Mouse (Mus musculus): Measurements from ENCODE around the gene Myo18a. TPM values are rescaled to one million over a fixed set of nuclear protein-coding genes. Genes with fewer than 3 reads are reported as not detected.

Gene Myo18a
- total RNA-seq (2012; rRNA removed) = 33.3 and 46.5 TPM in 2 replicates

DNA sequence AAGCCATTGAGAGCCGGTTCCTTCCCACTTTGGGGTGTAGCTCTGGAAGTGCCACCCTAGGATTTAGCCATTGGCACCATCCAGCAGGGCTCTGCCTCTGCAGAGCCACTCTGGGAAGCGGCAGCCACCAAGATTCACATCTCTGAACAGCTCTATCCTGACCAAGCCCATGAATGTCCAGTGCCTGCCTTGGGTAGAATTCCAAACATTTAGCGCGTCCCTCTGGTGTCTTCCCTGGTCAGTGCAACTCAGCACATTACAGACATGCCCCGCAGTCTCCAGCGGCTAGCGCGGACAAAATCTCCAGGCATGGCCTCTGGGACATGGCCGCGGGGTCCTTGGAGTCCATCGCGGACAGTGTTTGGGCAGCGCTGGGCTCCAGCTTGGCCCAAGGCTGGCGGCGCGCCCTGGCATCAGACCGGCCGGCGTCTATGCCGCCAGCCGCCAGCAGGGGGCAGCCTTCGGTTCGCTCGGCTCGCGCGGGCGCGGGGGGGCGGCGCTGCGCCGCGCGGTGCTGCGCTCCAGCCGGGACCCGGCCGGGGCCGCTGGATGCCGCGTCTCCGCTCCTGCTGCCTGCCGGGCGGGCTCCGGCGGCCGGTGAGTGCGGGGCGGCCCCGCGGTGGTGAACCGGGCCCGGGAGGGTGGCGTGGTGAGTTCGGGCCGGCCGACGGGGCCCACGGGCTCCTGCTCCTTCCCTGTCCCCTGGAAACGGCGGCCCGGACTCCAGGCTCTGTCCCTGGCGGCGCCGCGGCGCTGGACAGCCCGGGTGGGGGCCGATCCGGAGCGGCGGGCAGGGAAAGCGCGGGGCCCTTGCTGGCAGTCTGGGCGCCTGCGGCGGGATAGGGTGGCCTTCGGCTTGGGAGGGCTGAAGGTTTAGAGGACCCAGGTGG, at the start of gene Myo18a:
Myo18a (plus strand) TSS at position 464 of the 890 bp plus-strand sequence.
- Histone ChIP-seq H3K36me3 (ENCODE audit: control insufficient read depth, insufficient read depth, low read length, poor library complexity, severe bottlenecking) (no peaks in the 10 kb centered on the region), H3K4me1 (ENCODE audit: control insufficient read depth in 2 of 2, insufficient read depth in 2 of 2, low read length in 2 of 2, poor library complexity in 1 of 2) (peaks cover 7 to 15% of the 10 kb centered on the region in 2 experiments; a peak in 1 of 4 replicates), H3K4me3 (ENCODE audit: insufficient read depth in 1 of 2, low read depth in 1 of 2, low read length in 2 of 2, poor library complexity in 1 of 2, severe bottlenecking in 1 of 2) (peak within 1 kb of the TSS; percentile 83 to 93), H3K9ac (ENCODE audit: insufficient read depth, low read depth, low read length, poor library complexity, severe bottlenecking) (peak within 1 kb of the TSS; percentile 79), H3K27ac (ENCODE audit: insufficient read depth, low read depth, low read length, poor library complexity, severe bottlenecking) (no peak within 1 kb of the TSS), H3K9me3 (ENCODE audit: control insufficient read depth, insufficient read depth, low read depth, low read length) (no peaks in the 10 kb centered on the region)
- DNase-seq (ENCODE audit: low read depth, low spot score) = no peak
- peak; percentile 14; the same call in 1 of the 2 replicates for TF ChIP-seq ZC3H11A (IDR thresholded peaks at IDR 0.05; ENCODE audit: borderline replicate concordance, low read depth, low read length)
- no peak for TF ChIP-seq MAFK (IDR thresholded peaks at IDR 0.05; ENCODE audit: insufficient read depth, low read depth, low read length)
- in situ Hi-C loops (cut with MboI; ENCODE audit: low sequenced_read_pairs in 2 of 2, unreplicated experiment in 2 of 2) = no loop called here

DNA sequence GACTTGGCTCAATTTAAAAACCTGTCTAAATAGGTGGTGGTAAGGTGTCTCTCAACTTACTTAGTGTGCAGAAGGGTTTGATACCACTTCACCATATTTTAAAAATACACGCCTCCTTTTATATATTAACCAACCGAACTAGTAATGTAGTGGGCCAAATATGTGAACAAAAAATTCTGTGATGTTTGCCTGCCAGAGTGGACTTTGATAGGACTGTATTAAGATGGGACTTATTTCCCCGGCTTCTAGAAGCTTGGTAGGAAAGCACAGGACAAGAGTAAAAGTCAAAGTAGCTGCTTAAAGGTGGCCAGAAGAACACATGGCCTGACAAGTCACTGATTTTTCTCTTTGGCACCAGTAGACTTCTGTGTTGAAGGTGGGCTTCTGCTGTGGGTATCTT, 49.3 kb upstream of the Myo18a start:
- TF ChIP-seq MAFK (IDR thresholded peaks at IDR 0.05; ENCODE audit: insufficient read depth, low read depth, low read length) (no peak), HCFC1 (IDR thresholded peaks at IDR 0.05; ENCODE audit: borderline replicate concordance, insufficient read depth, low read length) (no peak), ZC3H11A (IDR thresholded peaks at IDR 0.05; ENCODE audit: borderline replicate concordance, low read depth, low read length) (no peak), ZNF384 (IDR thresholded peaks at IDR 0.05; ENCODE audit: low read depth, low read length) (no peak), CHD2 (IDR thresholded peaks at IDR 0.05; ENCODE audit: low read depth, low read length) (peak; percentile 38; the same call in 1 of the 2 replicates)
- DNase-seq (ENCODE audit: low read depth, low spot score) = no peak
- Histone ChIP-seq H3K4me1 (ENCODE audit: control insufficient read depth in 2 of 2, insufficient read depth in 2 of 2, low read length in 2 of 2, poor library complexity in 1 of 2) (no peaks in the 10 kb centered on the region), H3K27ac (ENCODE audit: insufficient read depth, low read depth, low read length, poor library complexity, severe bottlenecking) (no peak overlapping the region), H3K9ac (ENCODE audit: insufficient read depth, low read depth, low read length, poor library complexity, severe bottlenecking) (no peak overlapping the region), H3K36me3 (ENCODE audit: control insufficient read depth, insufficient read depth, low read length, poor library complexity, severe bottlenecking) (peaks cover 12% of the 10 kb centered on the region), H3K4me3 (ENCODE audit: insufficient read depth in 1 of 2, low read depth in 1 of 2, low read length in 2 of 2, poor library complexity in 1 of 2, severe bottlenecking in 1 of 2) (no peak overlapping the region), H3K9me3 (ENCODE audit: control insufficient read depth, insufficient read depth, low read depth, low read length) (no peaks in the 10 kb centered on the region)
- in situ Hi-C loops (cut with MboI; ENCODE audit: low sequenced_read_pairs in 2 of 2, unreplicated experiment in 2 of 2) = no loop called here

DNA sequence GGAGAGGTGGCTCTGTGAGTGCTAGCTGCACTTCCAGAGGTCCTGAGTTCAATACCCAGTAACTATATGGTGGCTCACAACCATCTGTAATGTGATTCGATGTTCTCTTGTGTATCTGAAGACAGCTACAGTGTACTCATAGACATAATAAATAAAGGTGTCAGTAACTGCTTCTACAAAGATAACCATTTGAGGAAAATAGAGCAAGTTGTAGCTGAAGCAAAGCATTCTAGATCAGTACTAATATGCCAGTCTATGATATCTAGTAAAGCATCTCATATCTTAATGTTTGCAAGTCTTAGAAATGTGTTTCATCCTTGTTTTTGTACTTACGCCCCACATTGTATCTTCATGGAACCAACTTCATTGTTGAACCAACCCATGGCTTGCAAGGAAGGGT, 44.0 kb upstream of the Myo18a start:
- peaks cover 6% of the 10 kb centered on the region; the same call in 1 of the 2 replicates for H3K36me3 ChIP-seq (ENCODE audit: control insufficient read depth, insufficient read depth, low read length, poor library complexity, severe bottlenecking)
- no peak overlapping the region for H3K27ac ChIP-seq (ENCODE audit: insufficient read depth, low read depth, low read length, poor library complexity, severe bottlenecking)
- no peak overlapping the region for H3K9ac ChIP-seq (ENCODE audit: insufficient read depth, low read depth, low read length, poor library complexity, severe bottlenecking)
- DNase-seq (ENCODE audit: low read depth, low spot score) = no peak
- TF ChIP-seq CHD2 (IDR thresholded peaks at IDR 0.05; ENCODE audit: low read depth, low read length) = no peak
- TF ChIP-seq ZC3H11A (IDR thresholded peaks at IDR 0.05; ENCODE audit: borderline replicate concordance, low read depth, low read length) = no peak
- TF ChIP-seq HCFC1 (IDR thresholded peaks at IDR 0.05; ENCODE audit: borderline replicate concordance, insufficient read depth, low read length) = no peak
- TF ChIP-seq MAFK (IDR thresholded peaks at IDR 0.05; ENCODE audit: insufficient read depth, low read depth, low read length) = no peak
- H3K9me3 ChIP-seq (ENCODE audit: control insufficient read depth, insufficient read depth, low read depth, low read length) = no peaks in the 10 kb centered on the region
- no peaks in the 10 kb centered on the region for H3K4me1 ChIP-seq (ENCODE audit: control insufficient read depth in 2 of 2, insufficient read depth in 2 of 2, low read length in 2 of 2, poor library complexity in 1 of 2)
- in situ Hi-C loops (cut with MboI; ENCODE audit: low sequenced_read_pairs in 2 of 2, unreplicated experiment in 2 of 2) = no loop called here
- no peak overlapping the region for H3K4me3 ChIP-seq (ENCODE audit: insufficient read depth in 1 of 2, low read depth in 1 of 2, low read length in 2 of 2, poor library complexity in 1 of 2, severe bottlenecking in 1 of 2)

DNA sequence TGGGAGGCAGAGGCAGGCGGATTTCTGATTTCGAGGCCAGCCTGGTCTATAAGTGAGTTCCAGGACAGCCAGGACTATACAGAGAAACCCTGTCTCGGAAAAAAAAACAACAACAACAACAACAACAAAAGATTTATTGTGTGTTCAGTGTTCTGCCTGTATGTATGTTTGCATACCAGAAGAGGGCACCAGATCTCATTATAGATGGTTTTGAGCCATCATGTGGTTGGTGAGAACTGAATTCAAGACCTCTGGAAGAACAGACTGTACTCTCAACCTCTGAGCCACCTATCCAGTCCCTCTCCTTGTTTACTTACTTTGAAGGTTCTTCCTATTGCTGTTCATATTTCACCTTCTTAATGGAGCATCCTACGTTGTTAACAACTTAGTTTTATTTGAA, 41.7 kb upstream of the Myo18a start:
- DNase-seq (ENCODE audit: low read depth, low spot score) = no peak
- TF ChIP-seq ZNF384 (IDR thresholded peaks at IDR 0.05; ENCODE audit: low read depth, low read length) (no peak), MAFK (IDR thresholded peaks at IDR 0.05; ENCODE audit: insufficient read depth, low read depth, low read length) (no peak), HCFC1 (IDR thresholded peaks at IDR 0.05; ENCODE audit: borderline replicate concordance, insufficient read depth, low read length) (no peak), ZC3H11A (IDR thresholded peaks at IDR 0.05; ENCODE audit: borderline replicate concordance, low read depth, low read length) (no peak), CHD2 (IDR thresholded peaks at IDR 0.05; ENCODE audit: low read depth, low read length) (no peak)
- Histone ChIP-seq H3K4me1 (ENCODE audit: control insufficient read depth in 2 of 2, insufficient read depth in 2 of 2, low read length in 2 of 2, poor library complexity in 1 of 2) (0 out of 4 replicates have a peak, but pooled peaks cover 0 to 2% of the 10 kb centered on the region in 2 experiments), H3K36me3 (ENCODE audit: control insufficient read depth, insufficient read depth, low read length, poor library complexity, severe bottlenecking) (peaks cover 6% of the 10 kb centered on the region; the same call in 1 of the 2 replicates), H3K9ac (ENCODE audit: insufficient read depth, low read depth, low read length, poor library complexity, severe bottlenecking) (no peak overlapping the region), H3K27ac (ENCODE audit: insufficient read depth, low read depth, low read length, poor library complexity, severe bottlenecking) (no peak overlapping the region), H3K4me3 (ENCODE audit: insufficient read depth in 1 of 2, low read depth in 1 of 2, low read length in 2 of 2, poor library complexity in 1 of 2, severe bottlenecking in 1 of 2) (no peak overlapping the region), H3K9me3 (ENCODE audit: control insufficient read depth, insufficient read depth, low read depth, low read length) (no peaks in the 10 kb centered on the region)
- in situ Hi-C loops (cut with MboI; ENCODE audit: low sequenced_read_pairs in 2 of 2, unreplicated experiment in 2 of 2) = no loop called here

Measured in ES-E14 (cell line).